Mouse (Mus musculus): ENCODE measurements at regions not wholly inside any gene's neighbourhood (a gene's known extent, or its start where the extent isn't known, plus 50 kb on each side); places are given as distances from the start of the nearest gene placed in this dataset.
"Not testable (repeated sequence)": the region's sequence is repeated elsewhere in the genome, so short reads cannot be mapped to it uniquely, and the experiment has no call there.

DNA sequence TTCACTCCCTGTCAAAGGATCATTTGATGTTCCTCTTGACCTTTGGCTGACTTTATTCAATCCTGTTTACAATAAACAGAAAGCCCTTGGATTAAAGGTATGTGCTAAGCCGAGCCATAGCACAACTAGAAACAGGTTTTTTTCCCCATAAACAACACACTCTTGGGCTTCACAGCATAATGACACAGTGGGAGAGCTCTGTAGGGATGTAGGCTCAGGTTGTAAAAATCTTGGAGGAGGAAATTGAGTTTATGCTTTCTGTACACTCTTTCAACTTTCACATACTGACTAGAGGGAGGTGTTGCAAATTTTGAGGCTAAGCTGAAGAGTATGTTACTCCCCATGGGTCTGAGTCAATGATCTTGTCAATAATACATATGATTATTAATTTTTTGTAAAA, 69.7 kb upstream of the Akr1c12 start:
- Histone ChIP-seq H3K4me1 (no peaks in the 10 kb centered on the region), H3K36me3 (no peaks in the 10 kb centered on the region), H3K27me3 (no peaks in the 10 kb centered on the region), H3K9me3 (replicated peaks) (no peaks in the 10 kb centered on the region), H3K27ac (no peak overlapping the region), H3K4me3 (replicated peaks) (no peak overlapping the region), H3K9ac (no peak overlapping the region), H3K4me2 (no peak overlapping the region)
- 72% methylated on average over 1 of the region's 1 CpGs for WGBS
- ATAC-seq (replicated peaks; ENCODE audit: low FRiP score) = no peak

DNA sequence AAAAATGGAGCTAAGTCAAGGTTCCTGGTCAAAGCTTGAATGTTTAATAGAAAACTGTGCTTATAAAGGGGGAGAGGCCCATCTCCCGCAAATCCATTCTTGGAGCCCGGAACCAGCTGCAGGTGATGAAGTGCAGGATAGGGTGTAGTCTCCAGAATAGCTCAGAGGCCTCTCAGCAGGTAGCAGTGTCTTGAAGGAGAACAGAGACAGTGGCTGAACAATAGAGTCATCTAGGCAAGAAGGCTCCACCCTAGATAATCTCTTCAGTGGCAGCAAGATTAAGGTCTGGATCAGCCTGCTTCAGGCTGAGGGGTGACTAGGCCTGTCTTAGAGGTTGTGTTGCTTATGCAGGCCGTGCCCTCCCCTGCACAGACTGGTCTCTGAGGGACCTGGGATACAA, 71.4 kb upstream of the Akr1c12 start:
- Histone ChIP-seq H3K9me3 (replicated peaks) (no peaks in the 10 kb centered on the region), H3K4me2 (no peak overlapping the region), H3K4me3 (replicated peaks) (no peak overlapping the region), H3K27ac (no peak overlapping the region), H3K36me3 (no peaks in the 10 kb centered on the region), H3K4me1 (no peaks in the 10 kb centered on the region), H3K27me3 (no peaks in the 10 kb centered on the region), H3K9ac (no peak overlapping the region)
- ATAC-seq (replicated peaks; ENCODE audit: low FRiP score) = no peak
- WGBS = 78% methylated on average over 3 of the region's 3 CpGs

DNA sequence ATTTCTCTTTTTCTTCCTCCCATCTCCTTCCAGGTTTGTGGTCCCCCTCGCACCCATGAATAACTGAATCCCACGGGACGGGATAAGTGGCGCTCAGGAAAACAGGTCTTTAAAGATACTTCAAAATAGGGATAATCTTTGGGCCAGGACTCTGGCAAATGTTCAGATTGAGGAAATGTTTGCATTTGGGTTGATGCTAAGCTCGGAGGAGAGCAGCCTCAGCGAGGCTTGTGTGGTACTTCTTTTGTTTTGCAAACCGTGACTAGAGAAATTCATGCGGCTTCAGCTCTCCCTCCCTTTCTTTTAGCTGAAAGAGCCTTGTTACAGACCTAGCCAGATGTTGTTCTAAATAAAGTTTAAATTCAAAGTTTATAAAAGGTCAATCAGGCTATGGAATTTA, 57.5 kb upstream of the Akr1c6 start:
- not testable (repeated sequence) for H3K36me3 ChIP-seq; H3K4me1 ChIP-seq; H3K27ac ChIP-seq; H3K9me3 ChIP-seq (replicated peaks); H3K4me3 ChIP-seq (replicated peaks); H3K27me3 ChIP-seq; ATAC-seq (replicated peaks; ENCODE audit: low FRiP score); H3K9ac ChIP-seq
- 12% methylated on average over 8 of the region's 8 CpGs for WGBS
- H3K4me2 ChIP-seq = 0 out of 2 replicates have a peak overlapping the region, but pooled peaks have one; percentile 19

Data from kidney, embryonic 15.5 days (tissue).